Mouse (Mus musculus) c-Kit-positive CD71-positive TER-119-positive erythroid progenitor cells, embryonic 14.5 days (primary cell): Measurements from ENCODE around the gene Jph2.

Experiments used
- DNase-seq: peaks from one replicate; pipeline ENCODE4 v3.0.0-alpha.2; 2013; ENCODE audit warnings: low spot score

Gene Jph2

GRCm38 (mm10) chr2:163303037-163303436 lies 94.8 kb downstream of the Jph2 start:
- DNase-seq = no peak

GRCm38 (mm10) chr2:163301641-163302040 lies 96.2 kb downstream of the Jph2 start:
- no peak for DNase-seq

GRCm38 (mm10) chr2:163300069-163301060 lies 97.4 kb downstream of the Jph2 start:
- no peak for DNase-seq

GRCm38 (mm10) chr2:163296999-163297630 lies 100.7 kb downstream of the Jph2 start:
- no peak for DNase-seq

GRCm38 (mm10) chr2:163288881-163289379 lies 108.9 kb downstream of the Jph2 start:
- no peak for DNase-seq
